Mouse (Mus musculus): Measurements from ENCODE around the gene Epha2.
A peak's percentile ranks its signal among the peaks of the same experiment; 100 is the strongest.

Gene Epha2

DNA sequence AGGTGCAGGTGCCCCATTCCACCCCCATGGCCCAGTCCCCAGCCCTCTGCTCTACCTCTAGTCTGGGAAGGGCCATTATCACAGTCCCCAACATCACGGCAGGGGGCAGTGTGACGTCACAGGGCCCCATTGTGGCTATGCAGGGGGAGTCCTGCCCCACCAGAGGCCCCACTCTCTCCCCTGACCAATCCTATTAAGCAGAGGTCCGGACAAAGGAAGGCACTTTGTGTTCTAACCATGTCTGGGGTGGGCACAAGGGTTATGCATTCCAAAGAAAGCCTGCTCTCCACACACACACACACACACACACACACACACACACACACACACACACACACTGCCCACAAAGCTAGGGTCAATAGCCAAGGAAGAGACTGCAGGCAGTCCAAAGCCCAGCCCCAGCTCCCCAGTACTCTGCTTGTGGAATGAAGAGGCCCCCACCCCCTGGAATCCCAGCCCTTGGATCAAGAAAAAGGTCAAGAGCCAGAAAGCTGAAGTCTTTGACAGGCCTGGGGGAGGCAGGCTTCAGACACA is 34.3 kb downstream of the Epha2 start:
- DNase-seq = no peak

DNA sequence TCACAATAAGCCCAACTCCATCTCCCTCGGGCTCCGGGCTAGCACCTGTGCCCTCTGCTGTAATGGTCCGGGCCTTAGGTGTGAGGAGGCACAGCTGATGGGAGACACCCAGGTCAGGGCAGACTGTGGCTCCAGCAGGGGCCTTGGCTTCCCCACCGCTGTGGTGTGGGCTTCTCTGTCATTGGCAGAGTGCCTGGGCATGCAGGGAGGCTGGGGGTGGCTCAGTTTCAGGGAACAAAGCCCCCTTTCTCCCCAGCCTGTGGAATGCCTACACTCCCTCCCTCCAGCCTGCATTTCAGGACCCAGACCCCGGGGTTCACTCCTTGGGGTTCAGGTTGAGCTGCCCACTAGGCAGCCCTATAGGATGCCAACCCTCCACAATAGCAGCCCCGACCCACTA is 35.2 kb downstream of the Epha2 start:
- no peak for DNase-seq

DNA sequence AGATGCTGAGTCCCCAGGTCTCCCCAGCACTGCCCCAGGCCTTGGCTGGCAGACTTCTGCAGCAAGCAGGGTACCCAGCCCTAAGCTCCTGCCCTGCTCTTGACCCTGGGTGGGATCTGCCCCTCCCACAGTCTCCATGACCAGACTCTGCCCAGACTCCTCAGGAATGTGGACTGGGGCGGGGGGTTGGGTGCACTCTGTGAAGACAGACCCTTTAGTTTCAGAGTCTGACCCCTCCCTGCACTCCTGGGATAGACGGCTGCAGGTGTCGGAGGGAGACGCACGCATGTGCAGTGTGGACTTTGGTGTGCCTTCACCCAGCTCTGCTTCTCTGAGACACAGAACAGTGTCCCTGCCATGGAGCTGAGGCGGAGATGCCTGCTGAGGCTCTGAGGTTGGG is 36.9 kb downstream of the Epha2 start:
- DNase-seq = no peak

DNA sequence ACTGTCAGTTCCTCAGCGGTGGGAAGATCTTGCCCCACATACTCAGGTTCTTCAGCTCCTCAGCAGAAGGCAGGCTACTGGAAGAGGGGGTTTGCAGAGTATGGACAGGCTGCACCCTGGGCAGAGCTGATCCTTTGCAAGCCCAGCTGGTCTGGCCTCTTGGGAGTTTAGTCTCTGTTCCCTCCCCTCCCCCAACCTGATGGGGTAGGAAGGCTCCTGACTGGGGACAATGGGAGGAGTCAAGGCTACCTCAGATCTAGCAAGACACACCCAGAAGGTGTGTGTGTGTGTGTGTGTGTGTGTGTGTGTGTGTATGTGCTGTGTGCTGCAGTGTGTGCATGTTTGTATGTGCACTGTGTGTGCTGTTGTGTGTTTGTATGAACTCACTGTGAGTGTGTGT is 37.8 kb downstream of the Epha2 start:
- no peak for DNase-seq

DNA sequence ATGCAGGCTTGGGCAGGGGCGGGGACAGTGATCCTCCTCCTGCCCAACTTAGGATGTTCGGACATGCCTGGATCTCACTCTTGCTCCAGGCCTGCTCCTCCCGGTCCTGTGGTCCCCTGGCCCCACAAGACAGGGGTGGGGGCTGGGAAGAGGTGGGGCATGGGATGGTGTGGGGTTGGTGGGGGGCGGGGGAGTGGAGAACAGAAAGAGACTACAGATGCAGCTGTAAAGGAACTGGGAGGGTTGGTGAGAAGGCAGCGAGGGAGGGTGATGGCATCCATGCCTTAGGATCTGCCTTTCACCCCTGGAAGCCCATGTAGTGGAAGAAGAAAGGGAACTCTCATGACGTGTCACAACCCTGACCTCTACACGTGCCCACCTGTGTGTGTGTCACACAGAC is 40.4 kb downstream of the Epha2 start:
- DNase-seq = no peak

DNA sequence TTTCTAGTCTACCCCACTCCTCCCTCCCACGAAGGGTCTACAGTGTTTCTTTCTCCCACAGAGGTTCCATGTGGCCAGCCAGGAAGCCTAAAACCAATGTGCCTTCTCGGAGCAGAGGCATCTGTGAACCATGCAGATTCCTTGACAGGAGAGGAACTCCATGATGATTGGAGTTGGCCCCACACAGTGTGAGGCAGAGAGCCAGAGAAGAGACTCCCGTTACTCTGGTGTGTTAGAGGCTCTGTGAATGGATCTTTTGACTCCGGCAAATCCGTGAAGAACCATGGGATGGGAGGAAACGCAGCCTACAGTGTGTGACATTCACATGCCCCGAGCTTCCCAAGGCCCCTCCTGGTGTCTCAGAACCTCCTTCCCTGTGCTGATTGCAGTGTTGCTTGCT is 42.5 kb downstream of the Epha2 start:
- no peak for DNase-seq

DNA sequence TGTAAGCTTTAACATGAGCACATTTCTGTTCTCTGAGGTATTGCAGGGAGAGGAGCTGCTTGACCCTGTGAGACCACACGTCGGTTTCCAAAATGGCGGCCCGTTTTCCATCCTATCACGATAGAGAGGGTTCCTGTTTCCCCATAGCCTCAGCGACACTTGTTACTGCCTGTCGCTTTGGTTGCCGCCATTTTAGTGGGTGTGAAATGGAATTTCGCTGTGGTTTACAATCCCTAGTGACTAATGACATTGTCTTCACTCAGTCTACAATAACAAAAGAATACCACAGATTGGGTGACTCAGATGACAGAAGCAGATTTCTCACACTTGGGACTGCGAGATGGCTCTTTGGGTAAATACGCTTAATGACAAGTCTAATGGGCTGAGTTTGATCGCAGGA is 44.2 kb downstream of the Epha2 start:
- no peak for DNase-seq

DNA sequence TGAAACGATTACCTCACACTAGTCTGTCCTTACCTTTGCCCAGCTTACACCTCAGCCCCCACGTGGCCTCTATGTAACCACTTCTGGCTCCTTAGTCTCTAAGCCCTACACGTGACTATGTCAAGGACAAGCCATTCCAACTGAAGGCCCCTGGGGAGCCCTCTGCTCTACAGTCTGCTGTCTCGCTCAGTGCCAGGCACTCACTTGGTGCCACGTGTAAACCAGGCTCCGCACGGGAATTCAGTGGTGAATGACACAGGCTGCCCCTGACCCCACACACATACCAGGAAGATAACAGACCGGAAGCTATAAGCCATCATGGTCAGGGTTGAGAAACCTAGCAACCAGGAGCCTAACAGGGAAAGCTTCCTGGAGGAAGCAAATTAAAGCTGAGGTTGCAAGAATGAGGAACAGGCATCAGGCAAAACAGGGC is 46.3 kb downstream of the Epha2 start:
- DNase-seq = peak in 1 of 2 experiments; percentile 28

DNA sequence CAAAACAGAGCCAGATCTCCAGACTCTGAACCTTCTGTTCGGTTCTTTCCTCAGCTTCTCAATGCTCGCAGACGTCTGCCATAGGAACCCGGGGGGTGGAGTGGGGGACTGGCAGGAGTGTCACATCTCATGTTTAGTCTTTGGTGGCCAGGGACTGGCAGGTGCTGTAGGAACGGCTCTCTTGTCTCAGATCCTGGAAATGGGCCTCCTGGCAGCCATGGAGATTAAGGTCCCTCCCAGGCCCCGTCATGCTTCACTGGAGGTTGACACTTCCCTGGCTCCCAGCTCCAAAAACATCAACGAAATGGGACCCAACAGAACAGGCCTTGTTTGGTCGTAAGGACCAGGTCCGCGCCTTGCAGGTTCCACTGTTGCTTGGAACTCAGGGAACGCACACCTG is 47.6 kb downstream of the Epha2 start:
- no peak for DNase-seq

DNA sequence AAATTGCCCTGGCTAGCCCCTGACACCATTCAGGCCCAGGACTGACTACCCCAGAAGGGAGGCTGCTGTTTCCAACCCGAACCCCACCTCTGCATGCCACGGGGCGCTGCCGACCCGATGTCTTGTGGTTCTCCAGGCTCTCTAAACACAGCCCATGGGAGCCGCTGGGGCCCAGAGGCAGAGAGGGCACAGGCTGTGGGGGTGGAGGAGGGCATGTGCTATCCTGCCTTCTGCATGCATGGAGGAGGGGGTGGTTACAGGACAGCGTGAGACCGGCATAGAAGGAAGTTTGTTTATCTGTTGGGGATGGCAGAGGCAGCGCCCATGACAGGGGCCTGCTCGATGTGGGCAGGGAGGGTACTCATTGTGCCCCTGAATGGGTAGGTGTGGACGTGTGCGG is 49.0 kb downstream of the Epha2 start:
- no peak for DNase-seq

DNA sequence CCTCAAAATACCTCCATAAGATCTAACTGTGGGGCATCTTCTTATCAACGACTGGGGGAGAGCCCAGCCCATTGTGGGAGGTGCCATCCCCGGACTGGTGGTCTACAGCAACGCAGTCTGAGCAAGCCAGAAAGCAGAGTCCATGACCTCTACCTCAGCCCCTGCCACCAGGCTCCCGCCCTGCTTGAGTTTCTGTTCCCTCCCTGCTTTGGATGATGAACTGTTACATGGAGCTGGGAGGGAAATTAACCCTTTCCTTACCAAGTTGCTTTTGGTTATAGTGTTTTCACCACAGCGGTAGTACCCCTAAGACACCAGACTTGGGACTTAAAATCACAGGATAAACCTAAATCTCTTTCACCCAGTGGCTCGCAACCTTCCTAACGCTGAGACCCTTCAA is 50.9 kb downstream of the Epha2 start:
- no peak for DNase-seq

DNA sequence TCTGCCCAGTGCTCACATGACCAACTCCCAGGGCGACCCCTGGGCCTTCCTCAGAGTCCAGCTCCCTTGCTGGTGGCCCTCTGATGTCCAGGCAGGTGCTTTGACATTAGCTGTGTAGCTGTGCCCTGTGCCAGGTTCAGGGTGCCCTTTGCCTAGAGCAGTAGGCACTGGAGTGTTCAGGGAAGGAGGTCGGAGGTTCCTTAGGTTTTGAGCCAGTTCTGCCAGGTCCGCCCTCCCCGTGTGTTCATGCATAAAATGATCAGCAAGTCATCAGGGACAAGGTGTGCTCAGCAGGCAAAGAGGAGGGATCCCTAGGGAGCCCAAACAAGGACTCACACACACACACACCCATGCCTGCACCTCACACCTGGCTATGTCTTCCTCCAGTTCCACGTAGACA is 51.9 kb downstream of the Epha2 start:
- DNase-seq = no peak

DNA sequence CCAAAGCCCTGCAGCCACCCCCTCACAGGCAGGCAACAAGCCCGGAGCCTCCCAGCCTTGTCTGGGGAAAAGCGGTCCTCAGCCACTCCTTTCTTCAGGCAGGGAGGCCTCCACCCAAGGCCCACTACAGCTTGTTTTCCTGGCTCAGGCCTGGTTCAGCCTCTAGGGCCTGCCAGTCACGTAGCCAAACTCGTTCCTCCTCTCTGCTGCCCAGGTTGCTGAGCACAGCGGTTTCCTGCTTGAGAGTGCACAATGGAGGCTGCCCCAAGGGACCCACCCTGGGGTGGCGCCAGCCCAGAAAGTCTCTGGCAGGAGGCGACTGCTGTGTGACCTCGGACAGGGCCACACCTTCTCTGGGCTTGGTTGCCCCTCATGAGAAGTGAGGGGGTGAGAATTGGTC is 52.8 kb downstream of the Epha2 start:
- DNase-seq = peak; percentile 68 to 75

DNA sequence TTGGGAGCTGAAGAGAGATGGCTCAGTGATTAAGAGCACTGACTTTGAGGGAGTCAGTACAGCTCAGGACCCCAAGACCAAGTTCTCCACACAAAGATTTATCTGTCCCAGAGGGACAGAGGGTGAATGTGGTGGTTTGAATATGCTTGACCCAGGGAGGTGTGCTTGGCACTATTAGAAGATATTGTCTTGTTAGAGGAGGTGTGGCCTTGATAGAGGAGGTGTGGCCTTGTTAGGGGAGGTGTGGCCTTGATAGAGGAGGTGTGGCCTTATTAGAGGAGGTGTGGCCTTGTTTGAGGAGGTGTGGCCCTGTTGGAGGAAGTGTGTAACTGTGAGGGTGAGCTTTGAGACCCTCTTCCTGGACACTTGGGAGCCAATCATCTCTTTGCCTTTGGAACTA is 56.8 kb downstream of the Epha2 start:
- DNase-seq = no peak

DNA sequence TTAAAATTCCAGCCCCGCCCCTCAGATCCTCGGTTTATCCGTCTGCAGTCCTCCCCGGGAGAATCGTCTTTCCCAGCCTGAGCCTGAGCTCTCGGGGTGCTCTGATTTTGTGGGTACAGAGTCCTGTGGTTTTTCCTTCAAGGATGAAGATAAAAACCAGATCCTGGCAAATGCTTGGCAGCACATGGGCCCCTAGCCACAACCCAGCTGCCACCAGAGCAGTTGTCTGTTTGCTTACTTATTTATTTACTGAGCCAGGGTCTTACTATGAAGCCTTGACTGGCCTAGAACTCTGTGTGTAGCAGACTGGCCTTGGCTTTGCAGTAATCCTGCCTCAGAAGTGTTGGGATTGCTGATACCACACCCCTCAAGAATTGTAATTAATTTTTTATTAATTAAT is 58.2 kb downstream of the Epha2 start:
- DNase-seq = no peak

DNA sequence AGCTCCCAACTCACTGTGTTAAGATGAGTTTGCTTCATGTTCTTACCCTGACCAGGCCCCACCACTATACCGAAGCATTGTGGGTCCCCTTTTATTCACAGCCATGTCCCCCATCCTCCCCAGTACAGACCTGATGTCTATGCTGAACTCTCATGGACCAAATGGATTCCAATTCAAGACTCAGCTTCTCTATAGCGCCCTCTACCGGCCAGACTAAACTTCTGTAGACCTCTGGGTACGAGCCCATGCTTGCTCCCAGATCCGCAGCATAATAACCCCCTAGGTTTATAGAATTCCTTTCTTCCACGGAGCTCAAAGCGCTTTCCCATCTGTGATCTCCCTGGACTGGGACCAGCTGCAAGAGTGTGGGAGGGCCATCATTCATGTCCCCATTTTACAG is 59.8 kb downstream of the Epha2 start:
- DNase-seq = peak; percentile 59 to 60

DNA sequence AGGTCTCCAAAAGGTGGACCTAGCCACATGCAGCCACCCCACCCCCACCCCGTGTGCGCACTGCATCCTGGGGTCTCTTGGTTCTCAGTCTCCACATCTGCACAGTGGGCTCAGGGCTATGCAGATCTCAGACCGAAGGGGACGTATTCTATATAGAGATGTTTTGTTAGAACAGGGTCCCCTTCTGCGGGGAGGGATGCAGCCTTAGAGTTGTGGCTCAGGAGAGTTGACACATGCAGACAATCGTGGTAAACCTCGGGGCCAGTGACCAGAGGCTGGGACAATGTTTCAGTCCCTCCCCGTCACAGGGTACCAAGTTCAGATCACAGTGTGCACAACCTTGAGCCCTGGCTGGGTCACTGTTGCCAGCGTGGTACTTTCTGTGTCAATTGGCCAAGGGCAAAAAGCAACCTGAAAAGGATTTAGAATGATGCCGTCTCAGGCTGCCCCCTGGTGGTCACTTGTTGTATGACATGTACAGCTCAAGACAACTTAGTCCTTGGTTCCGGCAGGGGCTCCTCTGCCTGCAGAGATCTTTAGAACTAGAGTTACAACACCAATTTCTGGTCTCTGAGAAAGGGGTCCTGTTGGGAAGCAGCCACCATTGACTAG is 62.0 kb downstream of the Epha2 start:
- peak; percentile 87 to 89 for DNase-seq

DNA sequence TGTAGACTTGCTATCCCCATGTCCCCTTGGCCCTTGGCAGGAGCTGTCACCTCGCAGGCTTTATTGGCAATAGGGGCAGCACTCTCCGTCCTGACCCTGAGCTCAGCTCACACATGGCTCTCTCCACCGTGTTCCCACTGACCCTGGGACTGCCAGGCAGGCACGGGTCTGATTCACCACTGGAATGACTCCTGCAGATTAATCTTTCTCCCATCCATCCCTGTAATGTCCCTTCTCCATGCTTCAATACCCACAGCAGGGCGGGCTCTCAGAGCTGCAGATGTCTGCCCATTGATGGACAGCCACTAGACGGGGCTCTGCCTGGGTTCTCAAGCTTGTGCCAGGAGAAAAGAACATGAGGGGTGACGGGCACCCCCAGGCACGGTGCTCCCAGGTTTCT is 64.1 kb downstream of the Epha2 start:
- no peak for DNase-seq

DNA sequence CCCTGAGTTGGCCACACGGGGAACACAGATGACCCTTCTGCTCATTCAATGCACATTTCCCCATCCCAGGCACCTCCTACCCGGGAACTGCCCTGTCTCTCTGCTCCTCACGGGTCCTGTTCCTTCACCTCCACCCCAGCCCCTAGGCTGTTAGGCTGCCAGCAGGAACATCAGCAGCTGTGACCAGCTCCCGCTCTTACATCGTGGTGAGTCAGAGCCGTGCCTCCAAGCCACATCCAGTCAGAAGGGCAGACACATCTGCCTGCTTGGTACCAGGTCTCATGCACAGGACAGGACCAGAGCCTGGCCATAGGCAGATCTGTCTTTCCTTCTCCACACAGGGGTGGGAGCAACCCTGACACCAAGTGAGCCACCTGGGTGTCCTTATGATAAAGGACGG is 64.8 kb downstream of the Epha2 start:
- DNase-seq = no peak

DNA sequence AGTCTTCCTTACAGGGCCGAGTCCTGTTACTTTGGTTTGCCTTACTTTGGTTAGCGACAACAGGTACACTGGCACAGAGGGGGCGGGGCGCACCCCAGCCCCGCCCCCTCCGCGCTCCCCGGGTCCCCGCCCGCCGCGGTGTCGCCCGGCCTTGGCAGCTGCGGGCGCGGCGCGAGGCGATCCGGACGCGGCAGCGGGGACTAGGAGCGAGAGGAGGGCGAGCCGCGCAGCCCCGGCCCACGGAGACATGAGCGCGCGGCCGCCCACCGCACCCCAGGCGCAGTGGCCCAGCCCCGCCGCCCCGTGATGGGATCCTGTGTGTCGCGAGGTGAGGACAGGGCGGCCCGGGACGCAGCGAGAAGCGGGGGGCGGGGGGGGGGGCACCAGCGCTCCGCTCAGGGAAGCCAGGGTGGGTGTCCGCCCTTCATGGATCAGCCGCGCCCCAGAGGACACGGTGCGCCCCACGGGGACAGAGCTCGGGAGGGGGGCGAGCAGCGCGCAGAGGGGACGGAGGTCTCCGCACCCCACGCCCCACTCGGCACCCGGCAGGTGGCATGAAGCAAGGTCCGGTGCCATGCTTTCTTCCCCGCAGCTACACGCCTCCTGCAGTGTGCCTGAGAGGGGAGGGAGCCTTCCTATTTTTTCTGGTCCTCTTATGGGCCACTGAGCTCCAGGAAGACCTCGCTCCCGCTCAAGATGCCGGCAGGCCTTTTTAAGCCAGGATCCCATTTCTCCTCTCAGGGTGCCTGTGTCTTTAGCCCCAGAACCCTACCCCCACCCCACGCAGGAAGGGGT is 67.2 kb downstream of the Epha2 start, which contains the start of gene Fam131c:
Fam131c (plus strand) TSS at position 224 of the 795 bp plus-strand sequence.
- peak; percentile 37 to 46 for DNase-seq

DNA sequence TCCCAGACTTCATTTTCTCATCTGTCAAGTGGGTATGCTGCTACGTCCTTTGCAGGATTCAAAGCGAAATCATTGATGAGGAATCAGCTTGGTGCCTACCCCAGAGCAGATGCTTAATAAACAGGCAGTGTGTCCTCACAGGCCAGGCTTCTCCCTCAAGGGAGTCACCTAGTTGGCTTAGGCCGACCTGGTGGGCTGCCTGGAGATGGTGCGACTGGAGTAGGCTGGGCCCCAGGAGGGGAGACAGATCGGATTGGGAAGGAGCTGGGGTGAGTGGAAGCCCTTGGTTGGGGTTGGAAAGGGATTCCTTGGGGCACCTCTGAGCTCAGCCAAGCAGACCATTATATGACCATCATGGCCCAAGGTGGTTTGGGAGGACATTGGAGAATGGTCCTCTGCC is 71.4 kb downstream of the Epha2 start:
- DNase-seq = no peak
